Mouse (Mus musculus) liver, embryonic 14.5 days (tissue): ENCODE results near the gene Bcar3. TPM values are rescaled to one million over a fixed set of nuclear protein-coding genes. Genes with fewer than 3 reads are reported as not detected.

Experiments
- ATAC-seq: fragments of 200-750 bp; cut with Nextera tagmentation; 2 replicates; pipeline ENCODE4 v1.8.0; 2017; ENCODE audit warnings: moderate number of reproducible peaks, mild to moderate bottlenecking, moderate library complexity; ENCODE audit not compliant: insufficient read depth
- DNase-seq, 3 experiments: peaks; one replicate each; pipeline ENCODE4 v3.0.0-alpha.2; 2012 to 2013; ENCODE audit warnings: low read depth in 3 of 3, low spot score in 3 of 3
- H3K27ac ChIP-seq: fragments of 300-500 bp; sonication (generic); 2 replicates; pipeline ENCODE4 v1.5.1; 2014; ENCODE audit warnings: moderate library complexity, mild to moderate bottlenecking, control low read depth, inconsistent platforms
- H3K27me3 ChIP-seq: fragments of 300-500 bp; sonication (generic); 2 replicates; pipeline ENCODE4 v1.6.1; 2014; ENCODE audit warnings: mild to moderate bottlenecking, low read length, moderate library complexity; ENCODE audit not compliant: control insufficient read depth, insufficient read depth
- H3K36me3 ChIP-seq: fragments of 300-500 bp; sonication (generic); replicated peaks from 2 replicates; pipeline ENCODE4 v1.6.1; 2014; ENCODE audit warnings: low read depth; ENCODE audit not compliant: control insufficient read depth, insufficient read depth
- H3K4me1 ChIP-seq, 2 experiments: fragments of 200-500 bp in 1 of 2; fragments of 300-500 bp in 1 of 2; sonication (generic) in 1 of 2; replicated peaks; 2 replicates each; pipeline ENCODE4 v1.6.1; 2012 to 2014; ENCODE audit warnings: antibody characterized with exemption in 1 of 2, inconsistent platforms in 1 of 2, low read length in 1 of 2; ENCODE audit not compliant: control insufficient read depth in 2 of 2, insufficient read depth in 2 of 2
- H3K4me2 ChIP-seq: fragments of 300-500 bp; sonication (generic); 2 replicates; pipeline ENCODE4 v1.6.1; 2014; ENCODE audit warnings: low read depth, mild to moderate bottlenecking, control low read depth, moderate library complexity
- H3K4me3 ChIP-seq, 2 experiments: fragments of 200-500 bp in 1 of 2; fragments of 300-500 bp in 1 of 2; sonication (generic) in 1 of 2; 2 replicates each; pipeline ENCODE4 v1.5.1; 2012 to 2014; ENCODE audit warnings: low read depth in 2 of 2, low read length in 2 of 2, mild to moderate bottlenecking in 2 of 2, control low read depth in 1 of 2, inconsistent platforms in 1 of 2, moderate library complexity in 1 of 2; ENCODE audit not compliant: insufficient read depth in 1 of 2
- H3K9ac ChIP-seq: fragments of 300-500 bp; sonication (generic); replicated peaks from 2 replicates; pipeline ENCODE4 v1.6.1; 2014; ENCODE audit warnings: mild to moderate bottlenecking, control low read depth, moderate library complexity
- H3K9me3 ChIP-seq: fragments of 300-500 bp; sonication (generic); 2 replicates; pipeline ENCODE4 v1.6.1; 2016; ENCODE audit warnings: low read length, mixed read lengths; ENCODE audit not compliant: control insufficient read depth
- CTCF ChIP-seq: IDR thresholded peaks from 2 replicates; pipeline ENCODE4 v1.5.1; 2016; ENCODE audit warnings: antibody characterized with exemption, low read depth, control low read depth
- EP300 ChIP-seq: IDR thresholded peaks from 2 replicates; pipeline ENCODE4 v1.6.1; 2016; ENCODE audit warnings: antibody characterized with exemption, low read depth
- WGBS: fragments of 180-500 bp; shearing (Covaris S2); extraction: QIAGEN DNeasy Blood & Tissue Kit; methylation state at CpG from one replicate; pipeline ENCODE4 v1.1.7; 2014; ENCODE audit not compliant: insufficient replicate concordance; 5-methylcytosine and 5-hydroxymethylcytosine counted together
- polyA plus RNA-seq, 2 experiments: library from polyadenylated mRNA; depleted of rRNA in 1 of 2; stranded (reverse) in 1 of 2; unstranded in 1 of 2; fragments of >200 nt; fragmentation: Nextera tagmentation in 1 of 2; extraction: Ambion mirVana in 1 of 2; gene quantifications; 2 replicates each; pipeline versions ENCODE4 v1.2.1 to v1.2.3; 2012 to 2014

Bcar3 gene
- polyA plus RNA-seq, 2 experiments, result 3.1 to 3.5 TPM

DNA sequence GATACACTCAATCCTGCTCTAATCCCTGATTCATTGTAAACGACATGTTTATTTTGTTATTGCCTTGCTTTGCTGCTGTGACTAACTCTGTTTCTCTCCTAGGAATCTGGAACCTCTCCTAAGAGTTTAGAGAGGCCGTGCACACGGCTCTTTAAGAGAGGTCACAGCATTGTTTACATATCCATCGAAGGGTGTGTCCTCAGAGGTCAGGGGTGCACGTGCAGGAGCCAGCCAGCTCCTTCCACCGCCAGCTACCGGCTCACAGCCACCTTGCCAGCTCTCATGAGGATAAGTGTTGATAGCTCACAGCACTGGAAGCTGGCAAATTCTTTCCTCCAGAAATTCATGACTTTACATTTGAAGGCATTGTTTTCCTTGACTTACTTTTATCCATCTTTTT, 271.3 kb downstream of the Bcar3 start:
- H3K27ac ChIP-seq, result no peak overlapping the region
- no peak overlapping the region for H3K9ac ChIP-seq
- no peaks in the 10 kb centered on the region for H3K9me3 ChIP-seq
- no peaks in the 10 kb centered on the region for H3K36me3 ChIP-seq
- H3K27me3 ChIP-seq, result no peaks in the 10 kb centered on the region
- 37% methylated on average over 7 of the region's 7 CpGs for WGBS
- H3K4me2 ChIP-seq, result no peak overlapping the region
- ATAC-seq (no peak), DNase-seq (no peak)
- no peak overlapping the region for H3K4me3 ChIP-seq
- TF ChIP-seq CTCF, result no peak
- TF ChIP-seq EP300, result no peak
- H3K4me1 ChIP-seq, result 0 out of 4 replicates have a peak, but pooled peaks cover 0 to 2% of the 10 kb centered on the region in 2 experiments

GRCm38 (mm10) chr3:122566112-122566511, 272.2 kb downstream of the Bcar3 start:
- no peak overlapping the region for H3K4me3 ChIP-seq
- H3K36me3 ChIP-seq, result no peaks in the 10 kb centered on the region
- no peak overlapping the region for H3K4me2 ChIP-seq
- WGBS, result 61% methylated on average over 3 of the region's 3 CpGs
- TF ChIP-seq CTCF (no peak), EP300 (no peak)
- H3K27me3 ChIP-seq, result no peaks in the 10 kb centered on the region
- H3K9ac ChIP-seq, result no peak overlapping the region
- ATAC-seq, result no peak
- no peak for DNase-seq
- H3K27ac ChIP-seq, result no peak overlapping the region
- H3K4me1 ChIP-seq, result 0 out of 4 replicates have a peak, but pooled peaks cover 0 to 2% of the 10 kb centered on the region in 2 experiments
- H3K9me3 ChIP-seq, result no peaks in the 10 kb centered on the region

DNA sequence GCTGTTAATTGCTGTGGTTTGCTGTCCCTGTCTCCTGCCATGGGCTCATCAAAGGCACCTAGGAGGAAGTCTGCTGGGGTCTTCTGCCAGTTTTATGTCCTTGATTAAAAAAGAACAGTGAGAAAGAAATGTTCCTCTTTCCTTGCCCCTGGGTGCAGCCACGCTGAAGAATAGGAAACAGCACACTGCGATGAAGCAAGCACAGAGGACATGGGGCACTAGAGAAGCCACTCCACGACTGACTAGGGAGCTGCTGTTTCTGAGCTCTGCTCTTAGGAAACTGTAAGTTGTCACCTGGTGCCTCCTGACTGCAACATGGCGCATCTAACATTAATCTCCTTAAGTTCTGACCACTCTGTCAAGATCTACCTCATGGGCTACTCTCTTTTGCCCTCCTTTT, 272.6 kb downstream of the Bcar3 start:
- H3K4me2 ChIP-seq, result no peak overlapping the region
- DNase-seq, result no peak
- no peak for ATAC-seq
- H3K9me3 ChIP-seq, result no peaks in the 10 kb centered on the region
- H3K4me1 ChIP-seq, result 0 out of 4 replicates have a peak, but pooled peaks cover 0 to 2% of the 10 kb centered on the region in 2 experiments
- H3K27me3 ChIP-seq, result no peaks in the 10 kb centered on the region
- H3K27ac ChIP-seq, result no peak overlapping the region
- WGBS, result 23% methylated on average over 4 of the region's 4 CpGs
- no peak overlapping the region for H3K4me3 ChIP-seq
- TF ChIP-seq EP300 (no peak), CTCF (no peak)
- no peaks in the 10 kb centered on the region for H3K36me3 ChIP-seq
- H3K9ac ChIP-seq, result no peak overlapping the region

DNA sequence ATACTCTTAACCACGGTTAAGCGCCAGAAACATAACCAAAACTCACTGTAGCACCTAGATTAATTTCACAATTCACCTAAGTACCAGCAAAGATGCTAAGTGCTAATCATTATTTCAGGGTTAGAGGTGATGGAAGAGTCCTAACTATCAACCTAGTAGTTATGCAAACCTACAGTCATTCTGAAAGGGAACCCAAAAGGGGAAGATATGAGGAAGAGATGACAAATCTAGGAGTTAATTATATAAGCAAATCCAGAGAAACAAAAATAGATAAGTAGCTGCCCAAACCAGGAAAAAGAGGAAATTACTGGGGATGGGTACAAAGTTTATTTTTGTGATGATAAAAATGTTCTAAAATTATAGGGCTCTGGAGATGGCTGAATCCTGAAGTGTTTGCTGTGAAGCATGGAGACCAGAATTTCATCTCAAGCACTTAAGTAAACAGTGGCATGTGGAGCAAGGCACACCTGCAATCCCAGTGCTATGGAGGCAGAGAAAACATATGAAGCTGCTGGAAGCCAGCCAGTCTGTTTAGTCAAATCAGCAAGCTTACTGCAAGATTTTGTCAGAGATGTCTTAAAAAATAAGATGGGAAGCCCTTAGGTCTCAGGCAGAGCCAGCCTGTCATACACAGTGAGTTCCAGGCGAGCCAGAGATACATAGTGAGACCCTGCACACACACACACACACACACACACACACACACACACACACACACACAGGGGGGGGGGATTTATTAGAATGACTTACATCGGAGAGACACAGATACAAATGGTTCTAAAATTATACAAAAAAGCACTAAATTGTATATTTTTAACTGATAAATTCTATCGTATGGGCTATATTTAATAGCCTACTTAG, 279.7 kb downstream of the Bcar3 start:
- no peak overlapping the region for H3K9ac ChIP-seq
- H3K36me3 ChIP-seq, result no peaks in the 10 kb centered on the region
- DNase-seq, result no peak
- H3K27me3 ChIP-seq, result no peaks in the 10 kb centered on the region
- H3K27ac ChIP-seq, result no peak overlapping the region
- WGBS, result 71% methylated on average over 5 of the region's 5 CpGs
- no peak overlapping the region for H3K4me2 ChIP-seq
- no peak overlapping the region for H3K4me3 ChIP-seq
- no peak for TF ChIP-seq CTCF
- no peak for TF ChIP-seq EP300
- ATAC-seq, result no peak
- H3K9me3 ChIP-seq, result no peaks in the 10 kb centered on the region
- H3K4me1 ChIP-seq, result peaks cover 0 to 3% of the 10 kb centered on the region in 2 experiments; a peak in 1 of 4 replicates

DNA sequence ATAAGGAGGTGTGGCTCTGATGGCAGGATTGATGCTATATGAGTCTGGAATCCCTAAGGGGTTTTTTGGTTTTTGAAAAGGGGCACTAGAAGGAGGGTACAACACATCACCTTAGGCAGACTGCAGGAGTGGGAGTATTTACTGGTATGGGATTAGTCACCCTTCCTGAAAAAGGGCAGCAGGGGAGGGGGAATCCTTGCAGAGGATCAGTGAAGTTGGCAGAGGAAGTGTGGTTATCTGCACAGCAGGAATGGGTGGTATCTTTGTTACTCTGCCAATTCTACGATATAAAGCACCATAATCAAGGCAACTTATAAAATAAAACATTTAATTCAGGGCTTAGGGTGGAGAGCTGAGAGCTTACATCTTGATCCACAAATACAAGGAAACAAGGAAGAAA, 281.0 kb downstream of the Bcar3 start:
- no peak for DNase-seq
- H3K4me1 ChIP-seq, result peaks cover 0 to 3% of the 10 kb centered on the region in 2 experiments; a peak in 1 of 4 replicates
- no peaks in the 10 kb centered on the region for H3K36me3 ChIP-seq
- no peaks in the 10 kb centered on the region for H3K9me3 ChIP-seq
- no peak overlapping the region for H3K9ac ChIP-seq
- TF ChIP-seq CTCF (no peak), EP300 (no peak)
- no peak for ATAC-seq
- no peaks in the 10 kb centered on the region for H3K27me3 ChIP-seq
- WGBS, result 36% methylated on average over 1 of the region's 1 CpGs
- H3K4me3 ChIP-seq, result no peak overlapping the region
- H3K27ac ChIP-seq, result no peak overlapping the region
- H3K4me2 ChIP-seq, result no peak overlapping the region
